Mouse (Mus musculus) E14TG2a.4 (cell line): ENCODE measurements at regions not wholly inside any gene's neighbourhood (a gene's known extent, or its start where the extent isn't known, plus 50 kb on each side); places are given as distances from the start of the nearest gene placed in this dataset.

Experiments
- CTCF ChIP-seq: conservative IDR thresholded peaks from 2 replicates; pipeline ENCODE4 v1.5.1; 2014; ENCODE audit warnings: low read length
- NANOG ChIP-seq: IDR thresholded peaks from 2 replicates; pipeline ENCODE4 v1.6.1; 2014; ENCODE audit warnings: borderline replicate concordance, low read length, mixed read lengths
- POU5F1 ChIP-seq: IDR thresholded peaks from 2 replicates; pipeline ENCODE4 v1.6.1; 2014; ENCODE audit warnings: low read length, borderline replicate concordance

DNA sequence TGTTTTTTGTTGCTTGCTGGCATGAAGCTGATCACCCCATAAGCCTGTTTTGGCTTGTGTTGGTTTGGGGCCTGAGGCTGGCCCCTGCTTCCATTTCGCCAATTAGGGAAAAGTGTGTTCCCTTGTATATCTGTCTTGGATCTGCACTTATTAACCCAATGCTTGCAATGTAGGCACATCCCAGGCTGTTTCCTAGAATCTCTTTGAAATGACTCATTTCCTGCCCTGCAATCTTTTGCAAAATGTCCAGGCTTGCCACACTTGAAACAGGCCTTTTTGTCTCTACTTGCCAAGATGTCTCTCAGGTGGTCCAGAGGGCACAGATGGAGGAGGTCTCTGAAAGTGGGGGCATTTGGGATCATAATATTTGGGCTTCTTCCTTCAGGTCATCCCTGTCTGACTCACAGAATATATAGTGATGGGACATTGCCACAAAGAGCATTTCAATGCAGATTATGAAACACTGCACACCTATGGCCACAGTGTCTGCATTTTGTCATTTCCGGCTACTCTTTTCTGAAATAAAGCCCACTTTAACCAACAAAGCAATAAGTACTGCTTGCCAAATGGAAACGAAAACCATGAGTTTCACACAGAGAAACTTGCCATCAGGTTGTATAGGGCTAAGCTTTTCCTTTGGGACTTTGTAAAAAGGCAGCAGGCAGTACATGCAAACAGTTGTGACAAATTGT, 1012.9 kb upstream of the Zfp386 start:
- no peak for TF ChIP-seq CTCF
- no peak for TF ChIP-seq POU5F1
- TF ChIP-seq NANOG, result no peak
